Mouse (Mus musculus) cerebellum, adult 8-10 months (tissue): Measurements from ENCODE around the gene Tmem117.

Experiments used
- DNase-seq: peaks from one replicate; pipeline ENCODE4 v3.0.0; 2022

Tmem117 gene

DNA sequence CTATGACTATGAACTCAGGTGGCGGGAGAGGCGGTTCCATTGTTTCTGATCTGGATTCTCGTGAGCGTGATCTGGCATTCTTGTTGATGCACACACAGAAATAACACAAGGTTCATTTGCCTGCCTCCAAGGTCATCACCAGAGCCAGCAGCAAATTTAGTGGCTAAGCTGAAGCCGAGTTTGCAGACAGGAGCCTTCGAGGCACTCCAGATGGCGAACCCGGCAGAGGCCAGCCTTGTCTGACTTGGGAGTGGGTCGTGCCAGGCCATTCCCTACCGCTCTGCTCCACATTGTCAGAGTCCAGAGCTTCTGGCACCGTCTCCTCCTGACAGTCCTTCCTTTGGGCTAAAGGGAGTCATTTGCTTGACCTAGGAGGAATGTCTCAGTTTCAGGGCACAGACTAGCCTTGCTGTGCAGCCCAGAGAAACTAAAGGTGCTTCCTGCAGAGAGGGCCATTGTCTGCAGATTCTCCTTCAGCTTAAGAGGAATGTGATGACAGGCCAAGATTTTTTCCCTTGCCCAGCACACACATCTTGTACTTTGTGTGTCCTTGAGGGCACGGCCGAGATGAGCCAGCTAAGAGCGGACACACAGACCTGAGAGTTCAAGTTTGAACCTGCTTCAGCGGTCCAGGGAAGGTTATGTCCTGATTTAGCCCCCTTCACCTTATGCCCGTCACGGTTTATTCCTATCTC is 20.2 kb downstream of the Tmem117 start:
- peak; percentile 33 for DNase-seq

DNA sequence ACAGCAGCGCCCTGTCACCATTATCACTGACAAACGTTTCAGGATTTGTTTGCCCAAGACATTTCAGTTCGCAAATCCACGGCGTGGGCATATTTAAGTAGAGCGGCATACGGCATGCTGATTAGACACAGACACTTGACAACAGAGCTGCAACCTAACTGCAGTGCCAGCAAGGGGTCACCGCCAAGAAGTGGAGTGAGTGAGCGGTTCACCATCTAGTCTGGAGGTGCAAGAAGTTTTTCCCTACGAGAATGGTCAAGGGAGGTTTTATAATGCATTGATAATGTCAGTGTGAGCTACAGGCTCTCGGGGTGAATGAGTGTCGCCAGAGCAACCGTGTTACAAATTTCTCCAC is 20.7 kb downstream of the Tmem117 start:
- no peak for DNase-seq

DNA sequence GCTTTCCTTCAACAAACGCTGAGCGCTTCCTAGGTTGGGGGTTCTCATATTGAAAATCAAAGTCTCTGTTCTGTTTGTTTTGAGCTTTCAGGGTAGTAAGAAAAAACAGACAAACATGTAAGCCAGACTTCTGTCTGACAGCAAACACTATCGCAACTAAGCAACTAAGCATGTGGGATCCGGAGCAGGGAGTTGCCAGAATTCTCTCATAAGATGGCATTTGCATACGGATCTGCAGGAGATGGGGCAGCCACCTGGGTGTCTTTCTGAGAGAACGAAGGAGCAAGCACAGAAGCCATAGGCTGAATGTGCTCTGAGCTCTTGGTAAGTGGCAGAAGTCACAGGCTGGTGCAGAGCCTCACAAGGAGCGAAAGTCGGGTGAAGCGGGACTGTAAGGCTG is 22.3 kb downstream of the Tmem117 start:
- no peak for DNase-seq

DNA sequence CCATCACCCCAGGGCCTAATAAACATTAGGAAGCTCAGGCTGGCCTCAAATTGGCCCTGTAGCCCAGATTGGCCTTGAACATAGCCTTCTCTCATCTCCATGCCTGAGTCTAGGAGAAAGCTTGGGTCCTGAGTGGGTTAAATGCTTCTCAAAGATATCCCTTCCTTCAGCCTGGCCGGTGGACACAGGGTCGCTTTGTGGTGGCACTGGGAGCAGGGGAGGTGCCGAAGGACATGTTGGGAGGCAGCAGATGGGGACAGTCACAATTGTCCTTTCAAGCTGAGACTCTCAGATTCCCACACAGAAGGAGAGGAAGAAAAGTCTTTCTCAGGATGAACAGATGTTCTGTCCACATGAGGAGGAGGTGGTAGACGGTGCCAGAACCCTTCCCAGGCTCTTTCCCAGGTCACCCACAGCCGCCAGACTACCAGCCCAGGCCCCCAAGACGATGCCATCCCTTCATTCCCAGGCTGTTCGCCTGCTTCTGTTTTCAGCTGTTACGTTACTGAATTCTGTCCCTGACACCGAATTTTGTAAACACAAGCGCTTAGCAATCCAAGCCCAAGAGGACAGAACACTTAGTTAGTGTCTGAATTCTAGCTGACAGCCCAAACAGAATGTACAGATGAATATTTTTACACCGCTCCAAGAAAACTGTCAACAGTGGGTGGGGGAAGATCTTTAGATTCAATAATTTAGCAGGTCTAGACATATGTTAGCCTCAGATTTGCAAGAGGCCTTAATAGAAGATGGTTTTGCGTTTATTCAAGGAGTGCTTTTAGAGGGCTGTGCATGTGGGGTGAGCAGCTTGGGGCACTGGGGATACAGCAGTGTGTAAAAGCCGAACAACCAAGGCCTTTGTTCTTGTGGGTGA is 23.2 kb downstream of the Tmem117 start:
- DNase-seq: no peak

DNA sequence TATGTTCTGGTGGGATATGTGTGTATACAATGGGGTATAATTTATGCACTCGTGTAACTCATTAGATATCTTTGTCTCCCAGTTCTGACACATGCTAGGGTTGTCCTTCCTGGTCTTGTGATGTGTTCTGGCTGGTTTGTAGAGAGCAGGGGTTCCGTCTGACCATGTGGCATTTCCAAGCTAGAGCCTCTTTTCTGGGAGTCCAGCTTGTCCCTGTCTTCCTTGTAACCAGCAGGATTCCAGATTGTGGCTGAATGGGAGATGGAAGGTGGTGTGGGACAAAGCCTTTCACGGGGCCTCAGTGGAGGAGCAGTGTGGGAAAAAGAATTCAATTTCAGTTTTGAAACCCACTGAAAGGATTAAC is 23.8 kb downstream of the Tmem117 start:
- DNase-seq: no peak

DNA sequence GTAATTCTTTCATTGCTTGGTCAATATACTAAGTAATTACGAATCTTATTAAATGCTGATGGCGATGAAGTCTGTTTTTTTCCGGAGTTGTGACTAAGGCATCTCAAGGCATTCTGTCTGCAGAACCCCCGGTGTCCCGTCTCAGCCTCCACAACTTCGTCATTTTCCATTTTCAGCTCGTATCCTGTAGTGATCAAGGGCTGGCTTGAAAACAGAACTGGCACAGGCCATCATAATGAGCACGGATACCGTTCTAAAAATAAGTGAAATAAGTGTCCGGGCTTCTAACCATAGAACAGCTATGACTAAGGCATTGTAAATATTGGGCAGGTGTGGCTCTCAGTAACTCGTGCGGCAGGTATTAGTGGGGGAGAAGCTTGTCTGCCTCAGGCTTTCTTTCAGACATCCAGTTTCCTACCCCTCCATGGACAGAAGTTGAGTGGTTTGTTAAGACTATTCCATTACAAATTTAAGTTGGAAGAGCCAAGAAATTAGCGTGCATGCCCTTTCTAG is 26.8 kb downstream of the Tmem117 start:
- DNase-seq: no peak

DNA sequence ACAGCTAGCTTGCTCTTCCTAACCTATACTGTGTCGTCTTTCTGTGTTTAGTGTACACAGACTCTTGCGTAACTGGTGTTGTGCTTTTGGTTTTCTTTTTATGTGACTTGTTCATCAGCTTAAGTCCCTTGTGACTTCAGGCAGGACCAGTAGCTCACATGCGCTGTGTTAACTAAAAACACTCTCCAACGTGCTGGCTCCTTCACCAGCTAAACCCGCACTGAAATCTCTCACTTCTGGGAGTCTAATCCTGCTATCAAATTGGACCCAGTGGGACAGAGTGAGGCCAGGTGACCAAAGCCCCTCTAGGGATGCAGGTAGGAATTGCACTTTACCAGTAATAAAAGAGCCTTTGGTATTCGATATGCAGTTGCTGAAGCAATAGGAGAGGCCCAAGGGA is 28.9 kb downstream of the Tmem117 start:
- DNase-seq: no peak

DNA sequence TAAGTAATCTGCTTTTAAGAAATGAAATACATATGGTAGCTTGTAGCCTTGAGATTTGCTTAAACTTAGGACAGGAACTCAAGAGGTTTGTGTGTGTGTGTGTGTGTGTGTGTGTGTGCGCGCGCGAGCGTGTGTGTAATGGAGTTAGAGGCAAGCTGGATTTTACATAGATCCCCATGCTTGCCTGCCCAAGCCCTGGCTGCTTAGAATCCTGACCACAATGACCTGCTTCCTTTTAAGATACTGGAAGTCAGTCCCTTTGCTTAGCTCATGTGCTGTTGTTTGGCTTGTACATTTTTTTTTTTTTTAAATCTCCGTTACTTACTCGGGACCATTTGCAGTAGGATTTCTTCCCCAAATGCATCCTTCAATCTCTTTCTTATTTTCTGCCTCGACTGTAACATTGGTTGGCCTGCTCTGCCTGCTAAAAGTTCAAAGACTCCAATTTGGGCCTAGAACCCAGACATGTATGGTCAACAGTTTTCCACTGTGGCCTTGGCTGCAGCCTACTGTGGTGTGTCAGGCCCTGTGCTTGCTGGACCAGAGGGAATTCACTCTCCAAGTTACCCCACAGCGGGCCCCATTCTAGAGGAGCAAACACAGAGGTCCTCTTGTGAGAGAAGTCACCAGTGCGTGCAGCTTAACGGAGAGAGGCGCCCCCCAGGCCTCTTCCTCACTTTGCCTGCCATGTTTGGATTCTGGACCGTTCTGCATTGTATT is 29.5 kb downstream of the Tmem117 start:
- no peak for DNase-seq

DNA sequence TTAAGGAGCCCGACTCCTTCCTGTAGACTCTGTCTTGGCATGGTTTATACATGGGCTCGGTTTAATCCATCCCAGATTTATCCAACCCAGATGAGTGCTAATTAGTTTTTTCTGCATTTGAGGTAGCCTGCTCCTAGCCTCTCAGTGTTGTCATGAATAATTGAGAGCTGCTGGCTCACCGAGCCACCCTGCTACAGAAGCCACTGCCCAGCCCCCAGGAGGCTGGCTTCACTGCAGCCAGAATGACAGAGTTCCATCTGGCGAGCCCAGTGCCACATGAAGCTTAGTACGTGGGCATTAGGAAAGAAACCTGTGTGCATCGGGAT is 30.0 kb downstream of the Tmem117 start:
- peak; percentile 21 for DNase-seq

DNA sequence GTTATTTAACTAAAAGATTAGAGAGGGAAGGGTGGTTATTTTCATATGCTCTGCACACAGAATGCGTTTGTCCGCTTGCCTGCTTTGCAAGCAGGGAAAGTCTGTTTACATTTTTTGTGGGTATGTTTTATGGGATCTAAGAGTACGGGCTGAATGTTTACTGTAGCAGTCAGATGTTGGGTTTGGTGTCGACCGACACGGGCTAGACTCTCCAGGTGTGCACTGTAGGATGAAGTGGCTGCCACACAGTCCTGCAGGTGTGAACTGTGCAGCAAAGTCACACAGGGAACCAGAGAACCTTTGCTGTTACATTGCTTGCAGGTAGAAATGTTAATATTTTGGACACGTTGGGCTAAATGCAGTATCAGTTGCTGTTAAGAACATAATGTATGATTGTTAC is 31.9 kb downstream of the Tmem117 start:
- no peak for DNase-seq

DNA sequence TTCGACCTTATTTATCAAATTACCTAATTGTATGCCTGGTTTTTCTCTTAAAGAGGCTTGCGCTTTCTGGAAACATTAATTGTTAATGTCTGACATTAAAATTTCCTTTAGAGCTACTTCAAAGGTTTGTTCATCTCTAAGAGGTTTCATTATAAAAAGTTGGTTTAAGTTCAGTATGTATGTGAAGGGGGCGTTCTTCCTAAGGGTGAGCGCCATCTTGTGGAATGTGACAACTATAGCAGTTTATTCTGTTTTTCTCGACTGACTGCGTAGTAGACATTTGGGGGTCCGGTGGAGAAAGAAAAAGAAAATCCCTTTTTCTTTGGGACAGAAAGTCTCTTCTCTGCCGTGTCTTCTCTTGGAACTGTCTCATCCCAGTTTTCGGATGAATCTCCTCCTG is 32.4 kb downstream of the Tmem117 start:
- peak; percentile 31 for DNase-seq

DNA sequence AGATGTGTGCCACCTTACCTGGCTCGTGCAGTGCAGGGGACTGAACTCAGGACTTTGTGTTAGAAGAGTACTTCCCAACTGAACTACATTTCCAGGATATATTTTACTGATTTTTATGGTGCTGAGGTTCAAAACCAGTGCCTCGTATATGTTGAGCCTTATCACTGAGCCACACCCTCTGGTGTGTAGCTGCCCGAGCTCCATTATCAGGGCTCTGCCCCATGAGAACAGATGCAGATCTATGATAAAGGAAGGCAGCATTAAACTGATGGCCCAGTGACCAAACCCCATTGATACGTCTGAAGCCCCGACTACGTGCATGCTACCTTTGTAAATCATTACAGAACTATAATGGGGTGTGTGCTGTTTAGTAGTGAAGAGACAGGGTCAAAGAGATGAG is 35.6 kb downstream of the Tmem117 start:
- no peak for DNase-seq

DNA sequence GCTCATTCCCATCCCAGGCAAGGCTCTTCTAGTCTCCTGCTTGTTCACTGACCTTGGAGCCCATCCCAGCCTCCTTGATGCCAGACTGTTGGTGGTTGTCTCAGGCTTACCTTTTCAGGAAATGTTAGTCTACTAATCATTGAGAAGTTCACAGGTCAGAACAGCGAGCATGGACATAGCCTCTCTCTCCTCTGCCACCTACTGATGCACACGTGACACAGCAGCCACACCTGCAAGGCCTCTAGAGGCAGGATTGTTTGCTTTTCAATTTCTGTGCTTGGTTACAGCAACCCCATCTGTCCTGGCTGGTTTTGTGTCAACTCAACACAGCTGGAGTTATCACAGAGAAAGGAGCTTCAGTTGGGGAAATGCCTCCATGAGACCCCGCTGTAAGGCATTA is 52.1 kb downstream of the Tmem117 start:
- no peak for DNase-seq

DNA sequence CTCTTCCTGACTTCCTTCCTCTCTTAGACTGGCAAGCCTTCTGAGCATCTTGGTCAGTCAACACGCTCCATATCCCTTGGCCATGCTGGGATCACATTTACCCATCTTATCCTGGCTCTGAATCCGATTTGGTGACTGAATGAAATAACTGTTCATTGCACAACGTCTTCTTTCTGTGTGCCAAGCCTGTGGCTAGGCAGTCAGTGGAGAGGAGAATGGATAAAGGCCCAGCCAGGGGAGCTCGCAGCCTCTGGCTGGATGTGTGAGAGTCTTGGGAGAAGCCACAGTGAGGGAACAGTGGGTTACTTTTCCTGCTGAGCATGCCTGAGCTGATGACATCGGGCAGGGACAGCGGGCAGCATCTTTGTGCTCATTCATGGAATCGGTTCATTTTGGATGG is 55.2 kb downstream of the Tmem117 start:
- DNase-seq: no peak

DNA sequence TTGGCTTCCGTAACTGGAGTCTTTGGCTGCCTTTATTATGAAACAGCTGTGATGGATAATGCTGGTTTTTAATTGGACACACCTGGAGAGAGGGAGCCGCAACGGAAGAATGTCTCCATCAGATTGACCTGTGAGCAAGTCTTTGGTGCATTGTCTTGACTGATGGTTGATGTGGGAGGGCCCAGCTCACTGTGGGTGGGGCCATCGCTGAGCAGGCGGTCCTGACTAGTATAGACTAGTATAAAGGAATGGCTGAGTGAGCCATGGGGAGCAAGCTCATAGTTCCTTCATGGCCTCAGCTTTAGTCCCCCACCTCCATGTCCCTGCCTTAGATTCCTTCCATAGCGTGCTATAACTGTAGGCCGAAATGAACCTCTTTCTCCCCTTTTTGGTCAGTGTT is 58.1 kb downstream of the Tmem117 start:
- DNase-seq: no peak

DNA sequence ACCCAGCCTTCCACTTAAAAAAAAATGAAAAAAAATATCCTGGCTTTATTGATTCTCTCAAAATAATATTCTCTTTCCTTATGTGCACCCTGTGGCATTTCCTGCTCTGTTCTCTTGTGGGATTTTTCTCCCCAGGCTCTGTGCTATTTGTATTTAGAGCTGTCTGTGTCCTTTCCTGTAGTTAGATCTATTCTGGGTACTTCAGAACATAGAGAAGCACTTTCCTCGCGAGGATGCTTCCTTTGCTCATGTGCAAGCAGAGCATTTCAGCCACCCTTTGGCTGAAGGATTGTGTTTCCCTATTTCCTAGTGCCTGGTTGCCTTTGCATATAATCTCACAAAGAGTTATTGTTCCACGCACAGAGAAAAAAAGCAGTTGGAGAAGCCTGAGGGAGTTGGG is 58.6 kb downstream of the Tmem117 start:
- DNase-seq: no peak

DNA sequence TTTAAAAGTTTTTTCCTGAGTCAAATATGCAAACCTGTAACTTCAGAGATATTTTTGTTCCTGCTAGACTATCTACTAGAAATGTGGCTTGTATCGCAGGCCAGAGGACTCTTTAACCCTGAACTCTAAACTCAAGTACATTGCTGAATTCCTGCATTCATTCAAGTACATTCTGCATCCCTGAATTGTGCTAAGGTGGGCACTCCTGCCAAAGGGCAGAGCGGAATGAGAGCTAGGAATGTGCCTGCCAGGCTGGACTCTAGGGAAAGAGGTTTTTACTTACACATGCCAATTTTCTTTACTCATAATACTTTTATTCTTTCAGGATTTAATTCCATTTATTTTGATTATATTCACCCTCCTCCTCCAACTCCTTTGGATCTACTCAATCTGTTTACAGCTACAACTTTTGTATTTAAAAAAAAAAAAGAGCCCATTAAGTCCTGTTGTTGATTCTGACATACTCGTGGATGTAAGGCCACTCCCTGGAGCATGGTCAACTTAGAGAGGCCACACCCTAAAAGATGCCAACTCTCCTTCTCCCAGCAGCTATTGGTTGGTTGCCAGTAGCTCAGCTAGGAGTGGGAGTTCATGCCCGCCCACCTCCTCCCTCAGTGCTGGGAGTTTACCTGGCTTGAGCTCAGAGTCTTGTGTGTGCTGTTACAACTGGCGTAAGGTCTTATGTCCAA is 60.3 kb downstream of the Tmem117 start:
- DNase-seq: no peak

DNA sequence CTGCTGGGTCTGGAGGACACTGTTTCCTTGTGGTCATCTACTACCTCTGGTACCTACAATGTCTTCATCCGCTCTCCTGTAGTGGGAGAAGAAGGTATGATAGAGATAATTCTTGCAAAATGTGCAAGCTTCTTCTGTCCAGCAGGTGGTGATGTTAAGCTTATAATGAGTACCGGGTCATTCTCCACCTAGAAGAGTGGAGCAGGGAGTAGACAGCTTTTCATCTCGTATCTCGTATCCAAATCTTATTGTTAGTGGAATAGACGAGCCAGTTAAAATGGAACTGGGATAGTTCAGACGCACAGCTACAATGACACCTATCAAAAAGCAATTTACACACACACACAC is 60.8 kb downstream of the Tmem117 start:
- no peak for DNase-seq

DNA sequence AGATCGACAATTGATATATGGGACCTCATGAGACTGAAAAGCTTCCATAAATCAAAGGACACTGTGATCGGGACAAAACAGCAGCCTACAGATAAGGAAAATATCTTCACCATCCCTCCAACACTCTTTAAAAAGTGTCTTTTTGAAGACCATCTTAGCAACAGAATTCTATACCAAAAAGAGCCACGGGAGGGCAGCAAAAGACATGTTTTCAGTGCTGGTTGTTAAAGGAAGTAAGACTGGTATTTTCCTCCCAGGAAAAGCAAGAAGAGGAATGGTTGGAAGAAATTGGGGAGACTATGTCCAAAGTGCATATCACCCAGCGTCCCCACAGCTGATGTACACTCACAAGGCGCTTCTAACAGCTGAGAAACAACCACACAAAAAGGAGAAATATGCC is 93.7 kb downstream of the Tmem117 start:
- peak; percentile 73 for DNase-seq

DNA sequence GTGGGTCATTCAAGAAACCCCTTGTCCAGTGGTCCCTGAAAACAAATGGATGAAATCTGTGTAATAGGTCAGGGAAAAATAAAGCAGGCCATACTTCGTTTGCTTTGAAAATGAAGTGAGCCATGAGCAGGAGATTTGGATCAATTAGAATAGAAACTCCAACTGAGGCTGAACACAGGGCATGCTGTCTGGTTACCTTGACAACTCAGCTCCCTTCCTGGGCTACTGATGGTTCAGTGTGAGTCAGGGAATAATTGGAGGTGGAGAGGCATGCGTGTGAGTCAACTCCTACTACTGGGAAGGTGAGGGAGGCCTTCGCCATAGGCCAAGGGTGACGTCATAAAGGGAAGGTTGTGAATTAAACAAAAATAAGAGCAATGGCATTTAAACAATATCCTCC is 103.1 kb downstream of the Tmem117 start:
- DNase-seq: no peak

DNA sequence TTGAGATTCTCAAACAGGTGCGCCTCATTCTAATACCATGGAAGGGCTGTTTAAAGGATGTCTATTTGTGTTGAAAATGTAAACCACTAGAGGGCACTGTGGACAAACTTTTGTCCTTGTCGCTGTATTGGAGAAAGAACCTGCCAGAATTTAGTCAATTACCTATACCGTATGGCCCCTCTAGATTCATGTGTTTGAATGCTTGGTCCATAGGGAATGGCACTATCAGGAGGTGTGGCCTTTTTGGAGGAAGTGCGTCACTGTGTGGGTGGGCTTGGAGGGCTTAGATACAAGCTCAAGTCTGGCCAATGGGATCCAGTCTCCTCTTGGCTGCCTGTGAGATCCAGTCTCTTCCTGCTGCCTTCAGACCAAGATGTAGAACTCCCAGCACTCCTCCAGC is 140.2 kb downstream of the Tmem117 start:
- DNase-seq: peak; percentile 62

DNA sequence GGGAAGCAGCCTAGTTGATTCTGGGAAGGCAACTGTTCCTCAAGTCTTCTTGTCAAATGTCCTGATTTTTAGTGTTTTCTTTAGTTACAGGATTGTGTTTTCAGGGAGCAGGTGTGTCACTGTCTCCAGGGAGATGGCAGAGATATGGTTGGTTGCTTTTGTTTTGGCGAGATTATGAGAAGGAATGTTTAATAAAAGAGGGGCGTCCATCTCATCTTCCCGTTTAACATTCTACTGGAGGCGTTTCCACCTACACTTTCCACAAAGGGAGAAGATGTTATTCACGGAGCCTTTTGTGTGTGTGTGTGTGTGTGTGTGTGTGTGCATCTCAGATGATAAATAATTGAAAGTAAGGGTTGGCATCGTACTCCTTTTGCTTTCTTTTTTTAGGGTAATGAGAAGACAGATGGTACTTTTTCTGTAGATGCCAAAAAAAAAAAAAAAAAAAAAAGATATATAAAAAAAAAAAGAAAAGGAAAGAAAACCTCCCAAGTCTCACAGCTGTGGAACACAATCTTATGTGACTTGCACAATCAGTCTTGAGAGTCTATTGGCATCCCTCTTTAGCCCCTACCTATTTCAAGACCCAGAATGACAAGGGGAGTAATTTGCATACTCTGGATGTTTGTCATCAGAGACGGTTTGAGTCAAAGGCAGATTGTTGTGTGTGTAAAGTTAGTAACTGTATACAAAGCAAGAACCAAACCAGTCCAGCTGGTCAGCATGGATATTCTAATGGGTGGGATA is 142.0 kb downstream of the Tmem117 start:
- peak; percentile 24 for DNase-seq

DNA sequence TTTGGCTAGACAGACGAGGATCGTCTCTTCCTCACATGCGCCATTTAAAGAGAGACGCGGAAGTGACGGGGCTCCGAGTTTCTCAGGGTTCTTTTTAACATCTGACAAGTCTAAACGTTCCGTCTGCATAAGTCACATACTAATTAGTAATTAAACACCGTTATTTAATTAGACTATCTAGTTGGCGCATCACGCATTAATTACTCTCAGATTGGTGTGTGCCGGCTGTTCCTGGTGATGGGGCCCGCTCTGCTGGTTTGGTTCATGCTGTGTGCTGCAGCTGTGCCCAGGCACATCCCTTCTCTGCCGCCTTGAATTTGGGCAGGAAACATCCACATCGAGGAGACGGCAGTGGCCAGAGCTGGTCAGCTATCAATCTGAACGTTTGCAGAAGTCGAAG is 142.7 kb downstream of the Tmem117 start:
- DNase-seq: no peak
